Mouse (Mus musculus) C2C12 (cell line): ENCODE results near the gene Slain2. TPM values are rescaled to one million over a fixed set of nuclear protein-coding genes. Genes with fewer than 3 reads are reported as not detected.
A peak's percentile ranks its signal among the peaks of the same experiment; 100 is the strongest.

ENCODE experiments used
- H3K27me3 ChIP-seq: one replicate; pipeline ENCODE4 v1.6.1; 2011; ENCODE audit not compliant: control insufficient read depth, insufficient read depth, insufficient read length
- H3K36me3 ChIP-seq: one replicate; pipeline ENCODE4 v1.6.1; 2011; ENCODE audit not compliant: control insufficient read depth, insufficient read depth
- H3K4me3 ChIP-seq: one replicate; pipeline ENCODE4 v1.5.1; 2011; ENCODE audit warnings: mild to moderate bottlenecking, control low read depth; ENCODE audit not compliant: poor library complexity, insufficient read depth, severe bottlenecking
- H3K79me2 ChIP-seq: one replicate; pipeline ENCODE4 v1.6.1; 2011; ENCODE audit not compliant: control insufficient read depth, insufficient read depth
- H3K79me3 ChIP-seq: one replicate; pipeline ENCODE4 v1.6.1; 2011; ENCODE audit warnings: low read depth, control low read depth
- H3ac ChIP-seq: one replicate; pipeline ENCODE3; 2011; ENCODE audit warnings: low read depth; ENCODE audit not compliant: control insufficient read depth, insufficient read length
- CEBPB ChIP-seq: IDR thresholded peaks from one replicate; pipeline ENCODE4 v1.6.1; 2011; ENCODE audit warnings: low read depth, mild to moderate bottlenecking, control low read depth, moderate library complexity
- CTCF ChIP-seq: IDR thresholded peaks from one replicate; pipeline ENCODE4 v1.5.1; 2011; ENCODE audit not compliant: control insufficient read depth, insufficient read depth, insufficient read length
- FOSL1 ChIP-seq: IDR thresholded peaks from one replicate; pipeline ENCODE4 v1.8.0; 2011; ENCODE audit warnings: mild to moderate bottlenecking, low read length; ENCODE audit not compliant: poor library complexity, insufficient read depth, severe bottlenecking
- MAX ChIP-seq: IDR thresholded peaks from one replicate; pipeline ENCODE4 v1.6.1; 2011; ENCODE audit warnings: mild to moderate bottlenecking, control low read depth
- MYOD1 ChIP-seq: IDR thresholded peaks from one replicate; pipeline ENCODE4 v1.6.1; 2011; ENCODE audit warnings: low read depth; ENCODE audit not compliant: control insufficient read depth, insufficient read length
- MYOG ChIP-seq: IDR thresholded peaks from one replicate; pipeline ENCODE4 v1.6.1; 2011; ENCODE audit not compliant: control insufficient read depth, insufficient read length; ENCODE audit errors: extremely low read depth
- USF1 ChIP-seq: IDR thresholded peaks from one replicate; pipeline ENCODE4 v1.6.1; 2011; ENCODE audit warnings: low read depth, mild to moderate bottlenecking, control low read depth, moderate library complexity
- long read RNA-seq, 2 experiments: library from polyadenylated mRNA; unstranded; transcript quantifications; one replicate each; pipeline ENCODE4 v2.0.0; 2019 to 2020
- polyA plus RNA-seq: library from polyadenylated mRNA; unstranded; fragments of >200 nt; fragmentation: generic; extraction: Trizol; gene quantifications from one replicate; pipeline ENCODE4 v1.2.1, GENCODE M21; 2012; ENCODE audit warnings: missing spikeins

Slain2 gene
- polyA plus RNA-seq, result 20.3 TPM
- long read RNA-seq, experiment 1, full-length matches to known transcripts, result 26 of 34 reads
- long read RNA-seq, experiment 1, partial matches to known transcripts, result 3 of 34 reads
- long read RNA-seq, experiment 1, other reads (novel, unspliced or antisense), result 5 of 34 reads
- long read RNA-seq, experiment 2, full-length matches to known transcripts, result 83 of 110 reads
- long read RNA-seq, experiment 2, partial matches to known transcripts, result 11 of 110 reads
- long read RNA-seq, experiment 2, other reads (novel, unspliced or antisense), result 16 of 110 reads

DNA sequence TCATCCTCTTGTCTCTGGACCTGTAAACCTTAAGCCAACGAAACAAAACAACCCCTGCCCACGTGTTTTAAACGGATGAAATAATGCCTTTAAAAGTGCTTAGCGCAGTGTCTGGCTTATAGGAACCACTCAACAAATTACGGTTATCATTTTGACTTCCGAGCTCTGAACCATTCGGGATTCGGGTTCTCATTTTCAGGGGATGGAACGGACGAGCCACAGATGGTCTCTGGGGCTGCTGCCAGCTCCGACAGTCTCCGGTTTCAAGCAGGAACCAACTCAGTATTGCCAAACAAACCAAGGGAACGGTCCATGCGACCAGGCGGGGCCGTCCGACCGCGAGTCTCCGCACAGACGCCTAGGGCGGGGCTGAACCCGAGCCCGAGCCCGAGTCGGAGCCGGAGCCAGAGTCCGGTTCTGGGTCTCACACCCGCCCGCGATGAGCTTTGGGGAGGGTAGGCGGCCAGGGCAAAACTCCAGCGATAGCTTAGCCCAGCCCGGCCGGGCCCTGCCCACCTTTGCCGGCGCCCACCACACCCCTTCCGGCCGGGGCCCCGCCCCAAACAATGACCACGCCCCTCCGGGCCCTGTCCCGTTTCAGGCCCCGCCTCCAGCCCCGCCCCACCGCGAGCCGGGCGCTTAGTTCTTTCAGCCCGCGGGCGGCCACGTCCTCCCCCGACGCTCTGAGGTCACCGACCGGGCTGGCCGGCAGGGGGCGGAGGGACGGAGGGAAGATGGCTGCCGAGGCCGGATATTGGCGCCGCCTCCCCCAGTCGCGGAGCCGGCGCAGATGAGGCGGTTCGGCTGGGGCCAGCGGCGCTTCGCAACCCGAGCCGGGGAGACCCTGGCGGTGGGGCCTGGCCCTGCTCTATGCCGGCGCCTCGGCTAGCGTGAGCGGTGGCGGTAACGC, at the start of gene Slain2:
Gene Slain2 (plus strand): TSS at position 657 of the 910 bp plus-strand sequence.
- Histone ChIP-seq H3ac (peak within 1 kb of the TSS; percentile 78), H3K79me3 (peaks cover 40% of the 10 kb centered on the region), H3K4me3 (peak within 1 kb of the TSS; percentile 83), H3K36me3 (no peaks in the 10 kb centered on the region), H3K79me2 (peaks cover 46% of the 10 kb centered on the region), H3K27me3 (no peaks in the 10 kb centered on the region)
- TF ChIP-seq CEBPB, result peak; percentile 58
- TF ChIP-seq FOSL1, result no peak
- peak; percentile 10 for TF ChIP-seq MAX

DNA sequence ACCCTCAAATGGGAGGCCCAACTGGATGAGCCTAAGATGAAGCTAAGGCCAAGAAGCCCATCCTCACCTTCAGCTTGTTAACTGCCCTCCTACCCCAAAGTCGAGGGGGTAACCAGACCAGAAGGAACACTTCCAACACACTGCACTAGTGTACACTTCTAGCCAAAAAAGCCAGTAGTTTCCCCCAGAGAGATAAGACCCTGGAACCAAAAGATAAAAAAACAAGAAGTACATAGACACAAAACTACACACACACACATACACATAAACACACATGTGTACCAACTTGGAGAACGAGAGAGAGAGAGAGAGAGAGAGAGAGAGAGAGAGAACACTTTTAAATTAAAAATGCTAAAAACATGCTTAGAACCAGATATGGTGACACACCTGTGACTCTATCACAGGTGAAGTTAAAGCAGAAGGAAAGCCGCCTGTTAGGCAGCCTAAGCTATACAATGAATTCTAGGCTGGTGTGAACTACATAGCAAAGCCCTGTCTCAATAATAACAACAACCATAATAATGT, 49.4 kb upstream of the Slain2 start:
- Histone ChIP-seq H3ac (no peak overlapping the region), H3K79me3 (no peaks in the 10 kb centered on the region), H3K4me3 (no peak overlapping the region), H3K79me2 (no peaks in the 10 kb centered on the region), H3K36me3 (no peaks in the 10 kb centered on the region), H3K27me3 (no peaks in the 10 kb centered on the region)
- TF ChIP-seq MAX, result no peak
- TF ChIP-seq MYOG, result no peak
- no peak for TF ChIP-seq FOSL1
- TF ChIP-seq MYOD1, result no peak
- TF ChIP-seq CTCF, result no peak
- TF ChIP-seq CEBPB, result no peak
- TF ChIP-seq USF1, result no peak

GRCm38 (mm10) chr5:72866260-72866905, 47.7 kb upstream of the Slain2 start:
- TF ChIP-seq CTCF, result no peak
- TF ChIP-seq CEBPB, result no peak
- no peak for TF ChIP-seq MAX
- TF ChIP-seq MYOD1, result no peak
- TF ChIP-seq MYOG, result no peak
- no peaks in the 10 kb centered on the region for H3K36me3 ChIP-seq
- no peaks in the 10 kb centered on the region for H3K27me3 ChIP-seq
- no peak overlapping the region for H3K4me3 ChIP-seq
- no peak overlapping the region for H3ac ChIP-seq
- no peaks in the 10 kb centered on the region for H3K79me3 ChIP-seq
- H3K79me2 ChIP-seq, result no peaks in the 10 kb centered on the region

DNA sequence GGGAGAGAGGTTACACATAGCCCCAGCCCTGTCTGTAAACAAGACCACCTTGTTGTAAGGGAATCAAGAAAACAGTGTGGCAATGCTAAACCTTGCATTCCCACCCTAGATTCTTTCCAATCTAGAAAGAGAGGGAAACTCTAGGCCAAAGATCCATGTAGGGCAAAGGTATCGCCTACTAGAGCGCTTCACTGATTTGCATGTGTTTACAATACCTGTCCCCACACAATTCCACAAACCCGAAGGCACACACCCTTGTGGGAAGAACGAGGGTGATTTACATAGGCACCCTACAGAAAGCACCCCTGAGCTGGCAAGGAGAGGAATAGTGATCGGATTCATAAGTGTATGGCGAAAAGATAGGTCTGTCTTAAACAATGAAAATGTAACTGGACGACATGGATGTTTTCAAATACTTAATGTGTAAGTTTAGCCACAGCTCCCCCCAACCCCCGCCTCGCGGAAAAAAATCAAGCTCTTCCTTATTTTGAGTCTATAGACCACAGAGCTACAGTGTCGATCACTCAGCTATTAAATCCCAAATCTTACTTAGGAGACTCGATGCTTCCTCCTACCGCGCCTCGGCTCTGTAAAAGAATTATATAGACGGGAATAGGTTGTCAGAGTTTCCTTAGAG, 47.0 kb upstream of the Slain2 start:
- no peaks in the 10 kb centered on the region for H3K79me2 ChIP-seq
- no peaks in the 10 kb centered on the region for H3K36me3 ChIP-seq
- H3K79me3 ChIP-seq, result no peaks in the 10 kb centered on the region
- no peak for TF ChIP-seq FOSL1
- TF ChIP-seq MYOD1, result no peak
- TF ChIP-seq USF1, result no peak
- no peak for TF ChIP-seq MAX
- no peak for TF ChIP-seq CEBPB
- TF ChIP-seq CTCF, result no peak
- TF ChIP-seq MYOG, result no peak
- no peak overlapping the region for H3K4me3 ChIP-seq
- no peaks in the 10 kb centered on the region for H3K27me3 ChIP-seq
- H3ac ChIP-seq, result no peak overlapping the region

- Histone ChIP-seq H3K79me3 (no peaks in the 10 kb centered on the region), H3ac (peak within 1 kb of the TSS; percentile 45), H3K27me3 (no peaks in the 10 kb centered on the region), H3K79me2 (no peaks in the 10 kb centered on the region), H3K4me3 (peak within 1 kb of the TSS; percentile 34), H3K36me3 (no peaks in the 10 kb centered on the region)
- TF ChIP-seq USF1, result no peak
- TF ChIP-seq MYOG, result no peak
- TF ChIP-seq MYOD1, result no peak
- no peak for TF ChIP-seq MAX
- no peak for TF ChIP-seq FOSL1
- TF ChIP-seq CEBPB, result no peak
- TF ChIP-seq CTCF, result no peak
These were observed 45.8 kb upstream of the Slain2 start, which contains the start of gene Tec for GRCm38 (mm10) chr5:72868091-72868875. Gene Tec, minus strand, starts transcription at chr5:72868483.
